Mouse (Mus musculus) induced T-regulatory cell, adult 2 months (primary cell): ENCODE results near the gene Taco1.
A peak's percentile ranks its signal among the peaks of the same experiment; 100 is the strongest.
"Not testable (repeated sequence)": the region's sequence is repeated elsewhere in the genome, so short reads cannot be mapped to it uniquely, and the experiment has no call there.

Source experiments
- DNase-seq: peaks from one replicate; pipeline ENCODE4 v3.0.0-alpha.2; 2012; ENCODE audit warnings: low read depth

Taco1 gene

DNA sequence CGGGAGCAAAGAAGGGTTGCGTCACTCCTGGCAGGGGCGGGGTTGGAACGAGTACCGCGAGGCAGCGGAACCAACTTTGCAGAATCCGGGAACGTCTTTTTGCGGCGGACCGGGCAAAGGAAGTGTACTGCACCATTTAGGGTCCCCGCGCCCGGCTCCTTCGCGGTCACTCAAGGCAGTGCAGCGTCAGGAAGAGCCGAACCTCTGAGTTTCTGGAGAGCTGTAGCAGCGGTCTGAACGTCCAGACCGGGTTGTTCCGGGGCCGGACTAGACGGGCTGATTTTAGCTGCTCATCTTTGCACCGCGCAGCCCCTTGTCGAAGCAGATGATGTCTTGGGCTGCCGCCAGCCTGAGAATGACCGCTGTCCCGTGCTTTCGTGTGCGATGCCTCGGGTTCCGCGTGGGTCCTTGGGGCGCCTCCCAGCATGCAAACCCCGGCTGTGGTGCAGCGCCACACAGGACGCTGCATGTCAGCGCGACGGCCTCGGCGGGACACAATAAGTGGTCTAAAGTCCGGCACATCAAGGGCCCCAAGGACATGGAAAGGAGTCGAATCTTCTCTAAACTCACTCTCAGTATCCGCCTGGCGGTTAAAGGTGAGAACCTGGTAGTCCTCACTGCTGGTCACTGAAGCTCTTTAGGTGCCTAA lies at the start of gene Taco1:
Taco1 (plus strand) TSS at position 139 of the 649 bp plus-strand sequence.
- DNase-seq = peak; percentile 97

DNA sequence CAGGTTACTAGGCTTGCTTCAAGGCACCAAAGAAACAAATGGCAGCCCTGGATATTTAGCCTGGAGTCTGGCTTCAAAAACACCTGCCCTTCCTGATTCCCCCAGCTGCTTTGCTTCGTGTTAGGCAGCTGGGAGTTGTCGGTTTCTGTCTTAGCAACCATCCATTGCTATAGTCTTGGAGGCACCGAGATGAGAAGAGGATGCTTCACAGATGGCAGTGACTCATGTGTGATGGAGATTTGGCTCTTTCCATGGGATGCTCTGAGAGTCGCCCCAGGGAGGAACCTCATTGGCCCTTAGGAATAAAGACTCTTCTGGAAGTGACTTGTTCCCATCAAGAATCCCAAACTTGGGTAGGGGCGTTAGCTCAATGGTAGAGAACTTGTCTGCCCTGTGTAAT lies 49.4 kb upstream of the Taco1 start:
- DNase-seq = no peak

DNA sequence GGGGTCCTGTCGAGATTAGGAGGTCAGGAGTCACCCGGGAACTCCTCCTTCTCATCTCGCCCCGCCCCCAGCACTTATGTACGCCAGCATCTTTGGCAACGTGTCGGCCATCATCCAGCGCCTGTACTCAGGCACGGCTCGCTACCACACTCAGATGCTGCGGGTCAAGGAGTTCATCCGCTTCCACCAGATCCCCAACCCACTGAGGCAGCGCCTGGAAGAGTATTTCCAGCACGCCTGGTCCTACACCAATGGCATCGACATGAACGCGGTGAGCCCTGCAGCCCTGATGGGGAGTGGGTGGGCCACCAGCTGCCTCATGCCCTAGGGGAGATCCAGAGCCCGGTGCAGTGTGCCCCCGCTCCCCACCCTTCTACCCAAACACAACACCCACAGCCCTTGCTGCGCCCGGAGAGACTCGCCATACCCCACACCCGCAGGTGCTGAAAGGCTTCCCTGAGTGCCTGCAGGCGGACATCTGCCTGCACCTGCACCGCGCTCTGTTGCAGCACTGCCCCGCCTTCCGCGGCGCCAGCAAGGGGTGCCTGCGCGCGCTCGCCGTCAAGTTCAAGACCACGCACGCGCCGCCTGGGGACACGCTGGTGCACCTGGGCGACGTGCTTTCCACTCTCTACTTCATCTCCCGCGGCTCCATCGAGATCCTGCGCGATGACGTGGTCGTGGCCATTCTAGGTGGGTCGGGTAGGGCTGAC lies 45.7 kb upstream of the Taco1 start:
- peak; percentile 52 for DNase-seq

DNA sequence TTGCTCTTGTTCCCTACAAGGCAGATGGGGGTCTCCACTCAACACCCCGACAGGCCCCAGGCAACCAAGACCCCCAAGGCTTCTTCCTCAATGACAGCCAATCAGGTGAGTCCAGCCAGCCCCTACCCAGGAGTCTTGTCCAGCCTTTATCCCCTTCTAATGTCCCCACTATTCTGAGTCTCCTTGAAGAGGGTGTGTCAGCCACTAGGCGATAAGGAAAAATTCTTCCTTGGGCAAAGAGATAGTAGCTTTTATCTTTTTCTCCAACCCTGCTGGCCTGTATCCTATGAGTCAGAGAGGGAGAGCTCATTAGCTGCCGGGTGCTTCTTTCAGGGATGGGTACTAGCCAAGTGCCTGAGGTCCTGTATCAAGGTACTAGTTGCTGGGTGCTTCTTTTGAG lies 40.1 kb upstream of the Taco1 start:
- DNase-seq = no peak

DNA sequence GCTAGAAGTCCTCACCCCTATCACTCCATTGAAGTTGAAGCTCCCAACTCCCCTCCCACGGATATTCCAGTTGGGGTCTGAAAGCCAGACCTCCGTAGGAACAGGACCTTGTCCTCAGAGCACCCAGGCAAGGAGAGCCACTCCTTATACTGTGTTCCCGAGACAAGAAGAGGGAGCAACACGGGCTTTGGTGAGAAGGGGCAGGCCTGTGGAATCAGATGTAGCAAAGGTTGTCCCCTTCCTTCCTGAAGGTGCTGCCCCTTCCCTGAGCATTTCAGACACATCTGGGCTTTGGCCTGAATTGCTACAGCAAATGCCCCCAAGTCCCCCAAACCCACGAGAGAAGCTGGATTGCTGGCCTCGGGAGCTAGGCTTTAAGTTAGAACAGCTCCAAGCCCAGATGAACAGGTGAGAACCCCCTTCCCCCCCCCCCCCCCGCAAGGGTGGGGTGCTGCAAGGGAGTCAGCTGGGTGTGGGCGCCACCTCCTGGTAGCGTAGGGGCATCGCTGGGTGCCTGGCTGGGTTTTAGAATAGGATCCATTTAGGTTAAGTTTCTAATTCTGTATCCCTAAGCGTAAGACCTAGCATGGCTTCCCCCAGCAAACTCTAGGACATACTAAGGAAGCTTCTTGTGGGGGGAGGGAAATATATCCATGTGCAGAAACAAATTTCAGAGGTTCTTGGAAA lies 39.3 kb upstream of the Taco1 start:
- peak; percentile 84 for DNase-seq

DNA sequence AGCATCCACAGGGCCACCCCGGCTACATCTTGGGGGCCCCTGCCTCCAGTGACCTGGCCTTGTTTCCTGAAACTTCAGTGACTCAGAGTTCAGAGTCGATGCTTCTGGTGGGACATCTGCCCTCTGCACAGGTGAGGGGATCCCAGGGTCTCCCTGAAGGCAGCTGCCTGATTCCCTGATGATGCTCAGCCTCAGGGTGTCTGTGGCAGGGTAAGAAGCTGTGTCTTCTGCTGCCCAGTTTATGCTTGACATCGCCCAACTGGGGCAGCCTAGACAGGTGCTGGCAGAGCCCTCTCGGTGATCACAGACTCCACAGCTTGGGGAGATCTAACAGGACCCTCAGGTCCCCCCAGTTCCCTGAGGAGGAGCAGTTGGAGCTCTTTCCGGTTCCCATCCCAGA lies 38.3 kb upstream of the Taco1 start:
- peak; percentile 61 for DNase-seq

DNA sequence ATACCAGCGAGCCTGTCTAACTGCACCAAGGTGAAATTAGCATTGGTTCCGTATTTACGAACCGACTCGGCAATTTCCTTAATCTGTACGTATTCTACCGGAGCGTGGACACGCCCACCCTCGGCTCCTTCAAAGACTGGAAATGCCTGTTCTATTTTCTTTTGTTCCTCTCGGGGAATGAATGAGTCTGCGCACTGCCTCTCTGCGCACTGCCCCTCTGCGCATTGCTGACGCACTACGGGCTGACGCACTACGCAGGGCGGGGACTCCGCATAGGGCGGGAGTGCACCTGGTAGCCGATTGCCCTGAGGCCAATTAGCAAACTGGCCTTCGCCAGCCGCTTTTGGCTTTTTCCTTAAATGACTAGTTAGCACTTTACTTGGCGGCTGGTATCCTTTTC lies 33.8 kb upstream of the Taco1 start:
- not testable (repeated sequence) for DNase-seq

DNA sequence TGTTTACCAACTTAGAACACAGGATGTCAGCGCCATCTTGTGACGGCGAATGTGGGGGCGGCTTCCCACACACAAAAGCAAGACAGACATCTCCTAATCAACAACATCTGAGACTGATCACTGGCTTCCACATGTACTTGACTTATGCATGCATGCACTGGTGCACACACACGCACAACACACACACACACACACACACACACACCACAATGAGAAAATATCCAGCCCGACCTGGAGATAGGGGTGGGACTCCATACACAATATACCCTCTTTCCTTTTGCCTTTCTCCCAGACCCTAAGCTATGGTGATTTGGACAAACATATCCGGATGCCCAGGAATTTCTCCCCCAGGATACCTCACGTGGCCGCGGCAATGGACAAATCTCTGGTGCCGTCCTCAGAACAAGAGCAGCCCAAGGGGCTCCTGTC lies 32.4 kb upstream of the Taco1 start:
- DNase-seq = peak; percentile 88

DNA sequence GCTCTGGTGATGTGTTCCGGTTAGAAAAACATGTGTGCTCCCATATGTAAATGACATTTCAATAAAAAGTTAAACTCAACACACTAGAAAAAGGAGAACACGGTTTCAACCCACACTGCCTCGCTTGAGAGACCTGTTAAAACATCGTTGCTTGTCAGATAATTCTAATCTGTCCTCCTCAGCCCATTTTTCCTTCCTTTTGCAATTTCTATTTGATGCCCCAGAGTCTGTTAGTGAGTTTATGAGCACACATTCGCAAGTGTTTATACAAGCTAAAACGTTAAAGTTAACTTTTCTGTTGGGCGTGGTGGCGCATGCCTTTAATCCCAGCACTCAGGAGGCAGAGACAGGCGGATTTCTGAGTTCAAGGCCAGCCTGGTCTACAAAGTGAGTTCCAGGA lies 30.9 kb upstream of the Taco1 start:
- DNase-seq = no peak

DNA sequence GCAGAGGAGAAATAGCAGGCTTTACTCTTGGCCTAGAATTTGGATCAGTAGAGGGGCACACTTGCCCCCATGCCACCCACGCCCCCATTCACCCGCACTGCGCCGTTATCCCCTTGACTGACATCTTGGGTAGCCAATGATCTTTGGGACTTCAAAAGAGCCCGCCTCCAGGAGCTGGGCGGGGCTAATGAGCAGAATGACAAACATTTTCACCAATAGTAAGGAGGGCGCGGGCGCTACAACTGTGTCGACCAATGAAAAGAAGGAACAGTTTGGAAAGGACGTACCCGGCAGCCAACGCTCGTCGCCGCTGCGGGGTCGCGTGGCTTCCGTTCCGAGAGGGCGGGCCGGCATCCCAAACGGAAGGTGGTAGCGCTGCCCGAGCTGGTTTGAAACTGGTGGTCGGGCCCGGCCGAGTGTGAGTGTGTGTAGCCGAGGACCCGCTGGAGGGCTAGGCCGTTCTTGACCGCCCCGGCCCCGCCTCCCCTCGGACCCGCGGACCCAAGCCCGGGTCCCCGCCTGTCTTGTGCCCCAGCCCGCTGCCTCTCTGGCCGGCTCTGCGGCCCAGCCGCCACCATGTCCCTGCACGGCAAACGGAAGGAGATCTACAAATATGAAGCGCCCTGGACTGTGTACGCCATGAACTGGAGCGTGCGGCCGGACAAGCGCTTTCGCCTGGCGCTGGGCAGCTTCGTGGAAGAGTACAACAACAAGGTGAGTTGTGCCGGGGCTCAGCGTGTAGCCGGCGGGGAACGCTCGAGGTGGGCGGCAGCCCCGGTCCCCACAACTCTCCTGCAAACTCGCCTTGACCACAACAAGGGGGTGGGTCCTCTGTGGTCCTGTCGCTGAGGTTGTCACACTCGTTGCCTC lies 29.1 kb upstream of the Taco1 start, which contains the start of gene Dcaf7:
Dcaf7 (plus strand) TSS at position 325 of the 870 bp plus-strand sequence.
- DNase-seq = peak; percentile 100

DNA sequence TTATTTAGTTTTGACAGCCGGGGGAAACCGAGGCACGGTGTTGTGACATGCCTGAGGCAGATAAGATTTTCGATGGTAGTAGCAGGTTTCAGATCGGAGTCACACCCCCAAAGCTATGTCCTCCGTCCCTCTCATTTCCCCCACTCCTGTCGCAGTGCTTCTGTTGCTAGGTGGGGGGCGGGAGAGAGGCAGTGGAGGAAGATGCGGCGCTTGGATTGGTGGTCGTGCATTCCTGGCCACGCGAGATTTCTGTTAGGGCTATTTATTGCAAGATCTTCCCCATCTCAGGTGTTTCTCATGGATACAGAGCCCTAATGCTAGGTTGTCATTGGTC lies 28.5 kb upstream of the Taco1 start:
- peak; percentile 54 for DNase-seq

DNA sequence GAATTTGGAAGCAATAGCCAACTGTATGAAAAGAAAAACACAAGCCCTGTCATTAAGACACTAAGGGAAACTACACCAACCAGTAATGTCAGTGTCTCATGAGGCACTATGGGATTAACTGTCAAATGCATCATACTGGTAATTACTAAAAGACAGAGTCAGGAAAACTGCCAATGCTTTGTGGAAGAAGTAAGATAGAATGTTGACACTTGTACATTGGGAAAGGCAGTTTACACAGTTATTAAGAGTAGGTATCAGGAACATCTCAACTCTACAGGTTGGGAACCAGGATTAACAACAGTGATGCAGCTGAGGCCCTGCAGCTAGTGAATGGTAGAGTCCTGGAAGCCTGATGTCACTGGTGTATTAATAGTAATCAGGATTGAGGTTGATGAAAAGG lies 21.5 kb upstream of the Taco1 start:
- no peak for DNase-seq

DNA sequence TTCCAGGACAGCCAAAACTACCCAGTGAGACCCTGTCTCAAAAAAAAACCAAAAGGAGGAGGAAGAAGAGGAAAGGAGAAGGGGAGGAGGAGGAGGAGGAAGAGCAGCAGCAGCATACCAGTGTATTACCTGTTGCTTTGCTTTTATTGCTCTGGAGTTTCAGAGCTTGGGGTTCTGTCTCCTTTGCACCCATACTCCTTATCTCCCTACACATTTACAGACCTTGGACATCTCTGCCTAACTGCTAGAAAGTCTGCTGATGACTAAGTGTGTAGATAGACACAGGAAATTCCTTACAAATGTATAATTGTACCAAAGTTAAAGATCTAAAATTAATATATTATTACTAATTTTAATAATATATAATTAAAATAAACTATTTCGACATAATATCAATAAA lies 20.6 kb upstream of the Taco1 start:
- DNase-seq = no peak

DNA sequence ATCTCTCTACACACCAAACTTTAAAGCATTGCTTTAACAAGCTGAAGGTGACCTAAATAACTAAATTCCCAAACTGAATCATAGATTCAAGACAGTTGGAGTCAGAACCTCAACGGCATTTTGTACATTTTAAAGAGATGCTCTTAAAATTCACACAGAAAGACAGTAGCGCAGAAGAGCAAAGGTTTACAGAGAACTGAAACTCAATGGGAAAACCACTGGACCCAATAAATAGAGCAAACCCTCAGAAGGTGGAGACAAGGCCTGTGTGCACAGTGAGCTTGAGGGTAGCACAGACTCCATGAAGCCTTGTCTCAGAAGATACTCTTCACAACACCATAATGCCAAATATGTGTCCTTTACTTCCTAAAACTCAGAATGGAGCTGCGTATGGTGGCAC lies 20.1 kb upstream of the Taco1 start:
- no peak for DNase-seq

DNA sequence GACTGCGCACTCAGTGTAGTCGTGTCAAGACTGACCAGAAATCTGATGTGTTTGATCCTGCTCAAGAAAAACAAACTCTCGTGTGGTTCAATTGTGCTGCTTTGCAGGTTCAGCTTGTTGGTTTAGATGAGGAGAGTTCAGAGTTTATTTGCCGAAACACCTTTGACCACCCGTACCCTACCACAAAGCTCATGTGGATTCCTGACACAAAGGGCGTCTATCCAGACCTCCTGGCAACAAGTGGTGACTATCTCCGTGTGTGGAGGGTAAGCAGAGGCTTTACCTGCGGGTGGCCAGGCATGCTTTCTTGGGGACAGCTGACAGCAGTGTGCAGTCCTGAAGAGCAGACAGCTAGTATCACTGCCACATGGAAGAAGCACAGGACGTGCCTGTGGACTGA lies 19.3 kb upstream of the Taco1 start:
- no peak for DNase-seq

DNA sequence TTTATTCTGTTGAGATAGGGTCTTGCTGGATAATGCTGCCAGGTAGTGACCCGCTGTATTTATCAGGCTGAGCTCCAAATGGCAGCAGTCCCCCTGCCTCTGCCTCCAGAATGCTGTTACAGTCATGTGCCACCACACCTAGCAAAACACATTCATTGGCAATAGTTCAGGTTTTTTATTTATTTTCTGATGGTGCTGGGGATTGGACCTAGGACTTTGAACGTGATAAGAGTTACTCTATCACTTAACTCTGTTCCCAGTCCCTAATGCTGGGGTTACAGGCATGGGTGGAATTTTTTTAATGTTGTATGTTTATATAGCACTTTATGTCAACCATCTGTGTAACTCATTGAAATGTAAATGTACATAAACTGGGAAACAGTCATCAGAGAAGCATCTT lies 11.9 kb upstream of the Taco1 start:
- no peak for DNase-seq

DNA sequence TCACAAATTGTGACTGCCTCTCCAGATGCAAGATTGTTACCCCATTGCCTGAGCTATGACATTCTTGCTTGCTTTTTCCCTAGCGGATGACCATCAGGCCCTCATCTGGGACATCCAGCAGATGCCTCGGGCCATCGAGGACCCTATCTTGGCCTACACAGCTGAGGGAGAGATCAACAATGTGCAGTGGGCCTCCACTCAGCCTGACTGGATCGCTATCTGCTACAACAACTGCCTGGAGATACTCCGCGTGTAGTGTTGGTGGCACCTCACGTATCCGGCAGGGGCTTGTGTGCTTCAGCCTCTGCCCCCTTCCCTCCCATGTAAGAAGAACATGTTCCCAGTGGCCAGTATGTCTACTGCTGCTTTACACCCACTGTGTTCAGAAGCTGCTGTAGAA lies 11.3 kb upstream of the Taco1 start:
- DNase-seq = no peak

DNA sequence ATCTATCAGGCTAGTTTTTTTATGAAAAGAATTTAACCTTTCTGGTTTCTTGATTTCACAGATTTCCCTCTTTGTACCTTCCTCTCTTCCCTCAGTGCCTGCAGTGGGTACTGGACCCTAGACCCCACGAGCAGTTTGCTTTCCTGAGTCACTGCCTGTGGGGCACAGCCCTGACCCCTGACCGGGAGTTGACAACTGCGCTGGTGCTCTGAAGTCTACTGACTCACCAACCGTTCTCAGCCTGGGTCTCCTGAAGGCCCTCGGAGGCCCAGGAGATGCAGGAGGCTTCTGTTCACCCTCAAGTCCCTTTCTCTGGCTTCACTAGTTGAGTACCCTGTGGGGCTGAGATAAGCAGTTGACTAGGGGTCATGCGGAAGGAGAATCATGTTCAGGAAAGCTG lies 10.5 kb upstream of the Taco1 start:
- DNase-seq = no peak

DNA sequence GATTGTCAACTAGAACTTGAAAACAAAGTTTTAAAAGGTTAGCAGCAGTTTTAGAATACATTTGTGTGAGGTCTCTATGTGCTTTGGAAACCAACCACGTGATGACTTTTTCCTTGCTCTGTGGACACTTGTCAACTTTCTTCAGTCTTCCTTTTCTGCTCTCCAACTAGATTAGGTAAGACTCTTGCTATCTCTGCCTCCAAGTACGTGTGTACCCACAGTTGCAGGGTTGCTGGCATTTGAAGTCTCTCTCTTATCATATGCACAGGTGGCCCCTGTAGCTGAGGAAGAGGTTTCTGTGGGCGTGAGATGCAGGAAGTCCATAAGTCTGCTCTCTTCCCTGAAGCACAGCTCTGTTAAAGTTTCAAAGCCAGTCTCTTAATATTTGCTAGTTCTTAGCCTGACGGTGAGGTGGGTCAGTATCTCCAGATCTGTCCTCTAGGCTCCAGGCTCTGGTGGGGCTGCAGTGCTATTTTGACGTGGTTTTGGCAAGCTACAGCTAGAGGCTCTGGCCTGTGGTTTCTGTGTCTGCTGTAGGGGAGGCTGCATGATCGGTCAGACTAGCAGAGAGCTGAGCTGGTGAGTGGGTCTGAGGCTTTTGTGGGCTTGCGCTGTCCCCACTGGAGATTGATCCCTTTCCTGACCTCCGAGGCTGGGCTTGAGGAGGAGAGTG lies 8.9 kb upstream of the Taco1 start:
- DNase-seq = peak; percentile 62

DNA sequence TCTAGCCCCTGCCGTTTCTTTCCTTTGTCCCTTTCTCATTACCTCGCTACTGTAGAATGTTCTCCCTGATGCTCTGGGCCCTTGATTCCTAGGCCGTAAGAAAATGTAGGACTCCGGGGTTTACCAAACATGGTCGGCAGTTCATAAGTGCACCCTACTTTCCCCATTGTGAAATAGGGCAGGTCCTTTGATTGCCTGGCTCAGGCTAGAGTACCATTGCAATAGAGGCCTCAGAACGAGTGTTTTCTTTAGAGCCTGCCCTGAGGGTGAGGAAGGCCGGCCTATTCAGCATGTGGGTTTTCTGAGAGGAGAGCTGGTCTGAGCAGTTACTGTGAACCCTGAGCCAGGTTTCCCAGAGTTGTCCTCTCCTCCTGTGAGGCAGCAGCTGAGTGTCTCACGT lies 7.8 kb upstream of the Taco1 start:
- DNase-seq = no peak

DNA sequence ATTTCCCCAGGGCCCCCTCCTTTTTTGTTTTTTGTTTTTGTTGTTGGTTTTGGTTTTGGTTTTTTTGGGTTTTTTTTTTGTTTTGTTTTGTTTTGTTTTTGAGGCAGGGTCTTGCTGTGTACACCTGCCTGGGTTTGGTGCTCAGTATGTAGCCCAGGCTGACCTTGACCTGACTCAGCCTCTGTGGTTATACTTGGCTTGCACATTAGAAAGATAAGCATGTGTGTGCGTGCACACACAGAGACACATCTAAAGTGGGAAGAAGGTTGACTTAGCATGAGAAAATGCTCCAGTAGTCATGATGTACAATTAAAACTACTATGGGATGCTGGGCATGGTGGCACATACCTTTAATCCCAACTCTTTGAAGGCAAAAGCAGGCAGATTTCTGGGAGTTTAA lies 5.3 kb upstream of the Taco1 start:
- no peak for DNase-seq

DNA sequence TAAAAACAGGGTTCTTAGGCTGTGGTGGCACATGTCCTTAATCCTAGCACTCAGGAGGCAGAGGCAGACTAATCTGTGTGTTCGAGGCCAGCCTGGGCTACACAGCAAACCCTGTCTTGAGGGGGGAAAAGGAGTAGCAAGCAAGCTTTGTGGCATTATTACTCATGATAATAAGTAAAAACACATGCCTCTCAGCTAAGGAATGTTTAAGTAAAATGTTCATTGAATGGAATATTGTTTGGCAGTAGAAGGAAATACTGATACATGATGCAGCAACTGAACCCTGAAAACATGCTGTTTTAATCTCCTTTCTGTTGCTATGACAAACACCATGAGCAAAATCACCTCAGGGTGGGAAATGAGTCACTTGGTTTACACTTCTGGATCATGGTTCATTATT lies 4.5 kb upstream of the Taco1 start:
- DNase-seq = no peak
